Mouse (Mus musculus): ENCODE measurements around the gene Gpx4. TPM values are rescaled to one million over a fixed set of nuclear protein-coding genes. Genes with fewer than 3 reads are reported as not detected.
A peak's percentile ranks its signal among the peaks of the same experiment; 100 is the strongest.

Gene Gpx4
- polyA plus RNA-seq, 1 experiment from 2014 or later = 458 TPM

DNA sequence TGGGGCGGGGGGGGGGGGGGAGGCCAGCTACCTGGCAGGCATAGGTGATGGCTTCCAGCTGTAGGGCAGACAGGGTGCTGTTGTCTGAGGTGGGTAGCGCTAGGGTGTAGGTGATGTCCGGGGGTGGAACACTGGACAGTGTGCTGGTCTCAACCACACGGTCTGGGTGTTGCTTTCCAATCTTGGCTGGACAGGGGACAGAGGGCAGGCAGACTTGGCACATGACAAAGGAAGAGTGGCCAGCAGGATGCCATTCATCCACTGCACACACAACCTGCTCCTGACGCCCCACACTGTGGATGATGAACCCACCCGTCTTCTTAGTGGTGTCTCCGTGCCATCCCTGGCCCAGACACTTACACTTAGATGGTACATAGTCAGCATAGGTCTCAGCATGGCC, 22.3 kb downstream of the Gpx4 start:
- H3K36me3 ChIP-seq (replicated peaks) = peaks cover 20% of the 10 kb centered on the region
- no peaks in the 10 kb centered on the region for H3K4me1 ChIP-seq
- 88% methylated on average over 6 of the region's 7 CpGs for WGBS
- no peaks in the 10 kb centered on the region for H3K9me3 ChIP-seq
- no peak overlapping the region for H3K4me3 ChIP-seq (replicated peaks)
- H3K9ac ChIP-seq = no peak overlapping the region
- H3K27ac ChIP-seq = no peak overlapping the region
- H3K27me3 ChIP-seq = no peaks in the 10 kb centered on the region
- H3K4me2 ChIP-seq = no peak overlapping the region
- ATAC-seq (ENCODE audit: low FRiP score) = no peak

DNA sequence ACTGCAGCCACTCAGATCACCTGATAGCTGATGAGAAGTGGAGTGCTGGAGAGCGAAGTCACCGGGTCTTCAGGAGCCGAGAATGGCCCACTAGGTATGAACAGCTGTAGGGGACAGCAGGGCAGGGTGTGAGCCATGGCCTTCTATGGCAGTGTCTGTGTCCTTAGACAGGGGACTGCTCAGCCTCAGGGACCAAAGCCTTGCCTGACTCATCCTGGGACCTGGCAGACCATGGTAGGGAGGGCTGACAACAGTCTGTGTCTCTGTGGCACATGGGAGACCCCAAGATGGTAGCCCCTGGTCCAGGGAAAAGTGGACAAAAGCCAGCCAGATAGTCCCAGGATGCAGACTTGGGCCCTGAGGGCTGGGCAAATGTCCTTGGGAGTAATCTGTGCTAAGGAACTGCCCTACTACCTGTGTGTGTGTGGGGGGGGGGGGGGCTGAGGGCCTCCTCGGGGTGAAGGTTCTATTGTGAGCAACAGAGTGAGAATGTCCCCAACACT, 23.0 kb downstream of the Gpx4 start:
- H3K4me3 ChIP-seq (replicated peaks) = no peak overlapping the region
- 96% methylated on average over 3 of the region's 4 CpGs for WGBS
- H3K9ac ChIP-seq = no peak overlapping the region

GRCm38 (mm10) chr10:80070837-80071515, 24.0 kb downstream of the Gpx4 start:
- Histone ChIP-seq H3K36me3 (replicated peaks) (peaks cover 10% of the 10 kb centered on the region), H3K4me3 (replicated peaks) (no peak overlapping the region), H3K4me2 (no peak overlapping the region), H3K27me3 (no peaks in the 10 kb centered on the region), H3K4me1 (peaks cover 12% of the 10 kb centered on the region; the same call in 1 of the 2 replicates), H3K9ac (no peak overlapping the region), H3K9me3 (no peaks in the 10 kb centered on the region), H3K27ac (0 out of 2 replicates have a peak overlapping the region, but pooled peaks have one; percentile 31)
- WGBS = 71% methylated on average over 9 of the region's 9 CpGs
- no peak for ATAC-seq (ENCODE audit: low FRiP score)

More for the DNA sequence above, 23.0 kb downstream of the Gpx4 start:
- Histone ChIP-seq H3K4me1 (0 out of 2 replicates have a peak, but pooled peaks cover 2% of the 10 kb centered on the region), H3K36me3 (replicated peaks) (peaks cover 14% of the 10 kb centered on the region), H3K27ac (no peak overlapping the region), H3K27me3 (no peaks in the 10 kb centered on the region), H3K4me2 (no peak overlapping the region), H3K9me3 (no peaks in the 10 kb centered on the region)
- ATAC-seq (ENCODE audit: low FRiP score) = no peak

- Histone ChIP-seq H3K9me3 (no peaks in the 10 kb centered on the region), H3K27ac (0 out of 2 replicates have a peak overlapping the region, but pooled peaks have one; percentile 31), H3K27me3 (no peaks in the 10 kb centered on the region), H3K9ac (no peak overlapping the region), H3K4me2 (no peak overlapping the region), H3K4me1 (peaks cover 13% of the 10 kb centered on the region; the same call in 1 of the 2 replicates), H3K36me3 (replicated peaks) (peaks cover 8% of the 10 kb centered on the region), H3K4me3 (replicated peaks) (no peak overlapping the region)
- 91% methylated on average over 3 of the region's 3 CpGs for WGBS
- ATAC-seq (ENCODE audit: low FRiP score) = no peak
Measured at GRCm38 (mm10) chr10:80071516-80071900, 24.5 kb downstream of the Gpx4 start.

- Histone ChIP-seq H3K27ac (no peak overlapping the region), H3K4me2 (no peak overlapping the region), H3K36me3 (replicated peaks) (peaks cover 5% of the 10 kb centered on the region), H3K4me3 (replicated peaks) (no peak overlapping the region), H3K4me1 (peaks cover 13% of the 10 kb centered on the region; the same call in 1 of the 2 replicates), H3K9ac (0 out of 2 replicates have a peak overlapping the region, but pooled peaks have one; percentile 25), H3K9me3 (no peaks in the 10 kb centered on the region), H3K27me3 (no peaks in the 10 kb centered on the region)
- ATAC-seq (ENCODE audit: low FRiP score) = no peak
- 83% methylated on average over 20 of the region's 20 CpGs for WGBS
Measured at GRCm38 (mm10) chr10:80072623-80073489, 25.9 kb downstream of the Gpx4 start.

DNA sequence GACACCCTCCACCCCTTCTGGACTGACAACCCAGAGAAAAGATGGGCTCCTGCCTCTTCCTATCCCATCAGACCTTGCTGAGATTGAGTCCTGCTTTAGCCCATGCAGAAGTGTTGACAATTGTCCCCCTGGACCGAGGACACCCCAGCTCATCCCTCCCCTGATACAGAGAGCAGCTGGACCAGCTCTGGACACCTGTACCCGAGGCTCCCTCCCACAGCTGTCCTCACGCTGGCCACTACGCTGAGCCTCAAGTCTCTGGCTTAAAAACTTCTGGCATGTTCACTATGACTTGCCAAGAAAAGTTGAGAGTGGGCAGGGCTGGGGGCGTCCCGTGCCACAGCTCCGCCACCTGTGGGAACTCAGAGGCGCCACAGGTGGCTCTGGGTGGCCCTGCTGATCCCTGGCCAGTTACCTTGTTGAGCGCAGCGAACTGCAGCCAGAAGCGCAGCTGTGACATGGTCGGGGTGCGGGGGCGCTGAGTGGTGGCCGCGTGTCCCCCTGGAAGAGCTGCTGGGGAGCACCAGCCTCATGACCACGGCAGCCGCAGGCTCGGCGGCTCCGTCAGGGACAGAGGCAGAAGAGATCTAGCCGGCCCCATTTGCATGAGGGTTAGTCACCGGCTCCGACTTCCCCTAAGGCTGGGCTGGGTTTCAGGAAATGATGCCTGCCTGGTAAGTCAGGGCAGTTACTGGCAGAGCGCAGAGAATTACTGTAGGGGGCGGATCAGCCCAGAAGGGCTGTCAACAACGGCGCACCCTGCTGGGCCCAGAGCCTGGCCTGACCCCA, 28.0 kb downstream of the Gpx4 start:
- no peak overlapping the region for H3K27ac ChIP-seq
- 20% methylated on average over 28 of the region's 28 CpGs for WGBS
- ATAC-seq (ENCODE audit: low FRiP score) = no peak
- H3K27me3 ChIP-seq = no peaks in the 10 kb centered on the region
- no peak overlapping the region for H3K4me2 ChIP-seq
- no peak overlapping the region for H3K4me3 ChIP-seq (replicated peaks)
- peaks cover 13% of the 10 kb centered on the region; the same call in 1 of the 2 replicates for H3K4me1 ChIP-seq
- H3K9me3 ChIP-seq = no peaks in the 10 kb centered on the region
- no peak overlapping the region for H3K9ac ChIP-seq
- H3K36me3 ChIP-seq (replicated peaks) = peaks cover 10% of the 10 kb centered on the region

- ATAC-seq (ENCODE audit: low FRiP score) = no peak
- Histone ChIP-seq H3K36me3 (replicated peaks) (peaks cover 19% of the 10 kb centered on the region), H3K27ac (no peak overlapping the region), H3K9me3 (no peaks in the 10 kb centered on the region), H3K9ac (no peak overlapping the region), H3K4me1 (peaks cover 13% of the 10 kb centered on the region; the same call in 1 of the 2 replicates), H3K27me3 (no peaks in the 10 kb centered on the region), H3K4me2 (no peak overlapping the region), H3K4me3 (replicated peaks) (no peak overlapping the region)
- 69% methylated on average over 1 of the region's 1 CpGs for WGBS
Measured at GRCm38 (mm10) chr10:80075924-80076323, 29.0 kb downstream of the Gpx4 start.

GRCm38 (mm10) chr10:80076386-80076785, 29.4 kb downstream of the Gpx4 start:
- 95% methylated on average over 4 of the region's 4 CpGs for WGBS

GRCm38 (mm10) chr10:80077312-80077711, 30.3 kb downstream of the Gpx4 start:
- Histone ChIP-seq H3K4me2 (no peak overlapping the region), H3K36me3 (replicated peaks) (peaks cover 33% of the 10 kb centered on the region)

More at GRCm38 (mm10) chr10:80076386-80076785, 29.4 kb downstream of the Gpx4 start:
- no peak for ATAC-seq (ENCODE audit: low FRiP score)
- H3K4me1 ChIP-seq = peaks cover 13% of the 10 kb centered on the region; the same call in 1 of the 2 replicates
- no peaks in the 10 kb centered on the region for H3K27me3 ChIP-seq
- no peak overlapping the region for H3K27ac ChIP-seq
- H3K9me3 ChIP-seq = no peaks in the 10 kb centered on the region
- H3K36me3 ChIP-seq (replicated peaks) = peaks cover 23% of the 10 kb centered on the region
- no peak overlapping the region for H3K4me2 ChIP-seq
- H3K4me3 ChIP-seq (replicated peaks) = no peak overlapping the region
- no peak overlapping the region for H3K9ac ChIP-seq

DNA sequence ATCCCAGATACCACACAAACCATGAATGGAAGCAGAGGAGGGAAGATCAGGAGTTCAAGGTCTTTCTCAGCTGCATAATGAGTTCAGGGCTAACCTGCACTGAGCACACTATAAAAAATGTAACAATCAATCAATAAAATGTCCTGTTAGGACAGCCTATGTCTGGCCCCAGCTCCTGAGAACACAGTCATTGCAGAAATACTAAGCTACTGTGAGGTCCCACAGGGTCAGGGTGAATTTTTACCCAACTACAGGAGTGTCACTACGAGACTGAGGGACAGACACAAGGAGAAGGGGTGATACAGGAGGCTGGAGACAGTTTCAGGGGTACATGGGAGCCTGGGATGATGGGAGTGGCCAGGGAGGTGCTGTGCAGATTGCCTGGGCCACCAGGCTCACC, 31.4 kb downstream of the Gpx4 start:
- Histone ChIP-seq H3K9ac (no peak overlapping the region), H3K4me2 (no peak overlapping the region), H3K9me3 (no peaks in the 10 kb centered on the region), H3K4me3 (replicated peaks) (no peak overlapping the region), H3K27me3 (no peaks in the 10 kb centered on the region), H3K27ac (no peak overlapping the region), H3K36me3 (replicated peaks) (peaks cover 42% of the 10 kb centered on the region), H3K4me1 (peaks cover 13% of the 10 kb centered on the region; the same call in 1 of the 2 replicates)
- WGBS = 78% methylated on average over 1 of the region's 1 CpGs
- ATAC-seq (ENCODE audit: low FRiP score) = no peak

More at GRCm38 (mm10) chr10:80077312-80077711, 30.3 kb downstream of the Gpx4 start:
- Histone ChIP-seq H3K4me1 (peaks cover 13% of the 10 kb centered on the region; the same call in 1 of the 2 replicates), H3K27me3 (no peaks in the 10 kb centered on the region), H3K4me3 (replicated peaks) (no peak overlapping the region), H3K27ac (no peak overlapping the region), H3K9ac (no peak overlapping the region), H3K9me3 (no peaks in the 10 kb centered on the region)
- no peak for ATAC-seq (ENCODE audit: low FRiP score)
- WGBS = 83% methylated on average over 5 of the region's 5 CpGs

DNA sequence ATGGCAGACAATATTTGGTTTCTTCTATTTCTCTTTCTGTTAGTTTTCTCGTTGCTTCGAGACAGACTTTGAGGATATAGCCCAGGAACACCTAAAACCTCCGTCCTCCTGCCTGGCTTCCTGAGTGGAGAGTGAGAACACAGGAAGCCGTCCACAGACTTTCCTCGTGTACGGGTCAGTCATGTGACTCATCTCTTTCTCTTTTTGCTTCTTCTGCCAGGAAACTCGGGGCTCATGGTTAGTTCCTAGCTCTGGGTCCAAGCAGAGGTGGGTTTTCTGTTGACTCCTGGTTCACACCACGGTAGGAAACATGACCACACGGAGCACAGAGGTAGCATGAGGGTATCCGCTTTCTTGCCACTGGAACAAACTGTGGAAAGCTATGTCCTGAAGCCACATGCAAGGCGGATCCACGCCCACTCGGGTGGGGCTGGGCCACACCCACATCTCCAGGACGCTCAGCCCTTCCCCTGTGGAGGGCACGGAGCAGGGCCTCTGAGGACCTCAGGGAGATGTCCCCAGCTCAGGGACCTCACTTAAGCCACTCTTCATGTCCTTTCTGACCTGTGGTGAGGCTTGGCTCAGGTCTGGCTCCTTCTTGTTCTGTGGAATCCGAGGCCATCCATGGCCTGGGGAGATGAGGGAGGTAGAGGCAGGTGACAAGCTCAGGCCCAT, 33.6 kb downstream of the Gpx4 start:
- no peak overlapping the region for H3K27ac ChIP-seq
- no peaks in the 10 kb centered on the region for H3K9me3 ChIP-seq
- H3K4me2 ChIP-seq = no peak overlapping the region
- H3K9ac ChIP-seq = no peak overlapping the region
- H3K27me3 ChIP-seq = no peaks in the 10 kb centered on the region
- H3K4me3 ChIP-seq (replicated peaks) = no peak overlapping the region
- no peak for ATAC-seq (ENCODE audit: low FRiP score)
- peaks cover 6% of the 10 kb centered on the region; the same call in 1 of the 2 replicates for H3K4me1 ChIP-seq
- H3K36me3 ChIP-seq (replicated peaks) = peaks cover 61% of the 10 kb centered on the region
- WGBS = 87% methylated on average over 16 of the region's 16 CpGs
